Mouse (Mus musculus) thymus, adult 2 months (tissue): ENCODE results near the gene Syne2. TPM values are rescaled to one million over a fixed set of nuclear protein-coding genes. Genes with fewer than 3 reads are reported as not detected.

Source experiments
- DNase-seq: peaks from one replicate; pipeline ENCODE4 v3.0.0; 2021
- H3K27ac ChIP-seq: fragments of 200-500 bp; 2 replicates; pipeline ENCODE4 v1.5.1; 2012; ENCODE audit warnings: low read length, control low read depth; ENCODE audit not compliant: control insufficient read depth, insufficient read depth
- H3K27me3 ChIP-seq: fragments of 200-500 bp; 2 replicates; pipeline ENCODE4 v1.6.1; 2012; ENCODE audit warnings: mild to moderate bottlenecking, low read length, moderate library complexity, mixed read lengths; ENCODE audit not compliant: control insufficient read depth, insufficient read depth
- H3K36me3 ChIP-seq: fragments of 200-500 bp; 2 replicates; pipeline ENCODE4 v1.6.1; 2012; ENCODE audit warnings: mild to moderate bottlenecking, low read length, moderate library complexity; ENCODE audit not compliant: control insufficient read depth, insufficient read depth
- H3K4me1 ChIP-seq: fragments of 200-500 bp; replicated peaks from 2 replicates; pipeline ENCODE4 v1.6.1; 2012; ENCODE audit warnings: low read length; ENCODE audit not compliant: control insufficient read depth, insufficient read depth
- H3K4me3 ChIP-seq: fragments of 200-500 bp; 2 replicates; pipeline ENCODE4 v1.5.1; 2012; ENCODE audit warnings: mild to moderate bottlenecking, low read length, control low read depth, moderate library complexity; ENCODE audit not compliant: control insufficient read depth, insufficient read depth
- CTCF ChIP-seq: fragments of 200-500 bp; IDR thresholded peaks from 2 replicates; pipeline ENCODE4 v1.5.1; 2012; ENCODE audit warnings: mild to moderate bottlenecking, control low read depth, low read length, moderate library complexity, borderline replicate concordance; ENCODE audit not compliant: control insufficient read depth, poor library complexity, insufficient read depth; ENCODE audit errors: extremely low read depth
- POLR2A ChIP-seq: fragments of 200-500 bp; IDR thresholded peaks from 2 replicates; pipeline ENCODE4 v1.6.1; 2012; ENCODE audit warnings: mild to moderate bottlenecking, low read length, control low read depth, moderate library complexity; ENCODE audit not compliant: control insufficient read depth, poor library complexity, insufficient read depth; ENCODE audit errors: extremely low read depth
- WGBS: fragments of 180-500 bp; shearing (Covaris S2); methylation state at CpG from one replicate; pipeline ENCODE4 v1.1.7; 2018; 5-methylcytosine and 5-hydroxymethylcytosine counted together
- polyA plus RNA-seq: library from polyadenylated mRNA; depleted of rRNA; stranded (reverse); fragments of >200 nt; gene quantifications from 2 replicates; pipeline ENCODE4 v1.2.3, GENCODE M21; 2012

The Syne2 gene
- polyA plus RNA-seq, 1 experiment, result 15.5 TPM

DNA sequence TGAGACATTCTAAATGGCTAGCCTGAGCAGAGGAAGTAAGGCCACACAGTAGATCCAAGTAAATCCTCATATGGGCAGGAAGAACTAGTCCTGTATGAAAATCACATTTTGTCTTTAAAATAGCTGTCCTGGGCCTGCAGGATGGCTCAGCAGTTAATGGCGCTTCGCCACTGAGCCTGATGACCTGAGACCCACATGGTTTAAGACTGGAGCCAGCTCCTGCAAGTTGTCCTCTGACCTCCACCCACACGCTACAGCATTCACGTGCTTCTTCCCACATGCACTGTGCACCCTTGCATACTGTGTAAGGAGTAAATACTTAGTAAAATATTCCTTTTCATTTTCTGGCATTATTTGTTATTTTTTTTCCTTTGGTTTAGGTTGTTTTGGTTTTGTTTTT is 175.0 kb downstream of the Syne2 start:
- H3K36me3 ChIP-seq, result no peaks in the 10 kb centered on the region

GRCm38 (mm10) chr12:75995086-75995485 is 177.2 kb downstream of the Syne2 start:
- no peaks in the 10 kb centered on the region for H3K36me3 ChIP-seq
- no peak for DNase-seq
- WGBS, result 83% methylated on average over 2 of the region's 2 CpGs
- no peaks in the 10 kb centered on the region for H3K27me3 ChIP-seq
- H3K27ac ChIP-seq, result no peak overlapping the region
- H3K4me3 ChIP-seq, result no peak overlapping the region
- TF ChIP-seq POLR2A (no peak), CTCF (no peak)
- no peaks in the 10 kb centered on the region; the same call in 1 of the 2 replicates for H3K4me1 ChIP-seq

More for the DNA sequence above, 175.0 kb downstream of the Syne2 start:
- Histone ChIP-seq H3K27me3 (no peaks in the 10 kb centered on the region), H3K4me3 (no peak overlapping the region), H3K4me1 (no peaks in the 10 kb centered on the region; the same call in 1 of the 2 replicates), H3K27ac (no peak overlapping the region)
- TF ChIP-seq CTCF (no peak), POLR2A (no peak)
- DNase-seq, result no peak
- 99% methylated on average over 4 of the region's 4 CpGs for WGBS

DNA sequence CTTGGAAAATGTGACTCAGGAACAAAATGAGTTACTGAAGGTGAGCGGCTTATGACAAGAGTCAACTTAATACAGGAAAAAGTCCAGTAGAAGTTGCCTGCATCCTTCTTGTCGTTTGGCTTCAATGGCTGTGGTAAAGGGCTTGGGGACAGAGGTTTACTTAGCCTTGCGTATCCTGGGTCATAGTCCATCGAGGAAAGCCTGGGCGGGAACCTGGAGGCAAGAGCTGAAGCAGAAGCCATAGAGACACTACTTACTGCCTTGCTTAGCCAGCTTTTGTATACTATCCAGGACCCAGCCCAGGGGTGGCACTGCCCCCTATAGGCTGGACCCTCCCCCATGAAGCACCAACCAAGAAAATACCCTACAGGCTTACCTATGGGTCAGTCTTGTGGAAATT is 179.6 kb downstream of the Syne2 start:
- H3K27ac ChIP-seq, result no peak overlapping the region
- H3K27me3 ChIP-seq, result no peaks in the 10 kb centered on the region
- DNase-seq, result no peak
- 99% methylated on average over 5 of the region's 5 CpGs for WGBS
- TF ChIP-seq POLR2A (no peak), CTCF (no peak)
- no peaks in the 10 kb centered on the region for H3K36me3 ChIP-seq
- H3K4me3 ChIP-seq, result no peak overlapping the region
- no peaks in the 10 kb centered on the region; the same call in 1 of the 2 replicates for H3K4me1 ChIP-seq

DNA sequence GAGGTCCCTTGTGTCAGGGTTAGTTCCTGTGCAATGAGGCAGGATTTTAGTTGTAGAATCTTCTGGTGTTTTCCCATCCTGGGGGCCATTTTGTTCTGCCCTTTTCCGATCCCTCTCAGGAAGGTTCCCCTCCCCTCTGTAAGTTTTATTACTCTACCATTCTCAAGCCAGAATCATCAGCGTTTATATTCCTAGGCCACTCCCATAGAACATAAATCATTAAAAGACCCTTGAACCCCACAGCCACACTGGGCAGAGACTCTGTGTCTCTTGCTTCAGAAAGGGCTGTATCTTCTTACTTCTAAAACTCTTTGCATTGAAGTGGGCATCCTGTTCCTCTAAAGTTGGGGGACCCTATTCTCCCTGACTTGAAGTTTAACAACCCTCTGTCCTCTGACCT is 180.5 kb downstream of the Syne2 start:
- Histone ChIP-seq H3K4me3 (no peak overlapping the region), H3K27ac (no peak overlapping the region), H3K36me3 (no peaks in the 10 kb centered on the region), H3K4me1 (no peaks in the 10 kb centered on the region; the same call in 1 of the 2 replicates), H3K27me3 (no peaks in the 10 kb centered on the region)
- DNase-seq, result no peak
- TF ChIP-seq CTCF, result no peak
- TF ChIP-seq POLR2A, result no peak
- 93% methylated on average over 2 of the region's 2 CpGs for WGBS

GRCm38 (mm10) chr12:76004697-76005249 is 186.8 kb downstream of the Syne2 start:
- DNase-seq, result peak; percentile 17
- TF ChIP-seq POLR2A (no peak), CTCF (no peak)
- WGBS, result 85% methylated on average over 9 of the region's 9 CpGs
- H3K27ac ChIP-seq, result no peak overlapping the region
- no peaks in the 10 kb centered on the region for H3K36me3 ChIP-seq
- no peaks in the 10 kb centered on the region for H3K27me3 ChIP-seq
- no peak overlapping the region for H3K4me3 ChIP-seq
- H3K4me1 ChIP-seq, result no peaks in the 10 kb centered on the region

DNA sequence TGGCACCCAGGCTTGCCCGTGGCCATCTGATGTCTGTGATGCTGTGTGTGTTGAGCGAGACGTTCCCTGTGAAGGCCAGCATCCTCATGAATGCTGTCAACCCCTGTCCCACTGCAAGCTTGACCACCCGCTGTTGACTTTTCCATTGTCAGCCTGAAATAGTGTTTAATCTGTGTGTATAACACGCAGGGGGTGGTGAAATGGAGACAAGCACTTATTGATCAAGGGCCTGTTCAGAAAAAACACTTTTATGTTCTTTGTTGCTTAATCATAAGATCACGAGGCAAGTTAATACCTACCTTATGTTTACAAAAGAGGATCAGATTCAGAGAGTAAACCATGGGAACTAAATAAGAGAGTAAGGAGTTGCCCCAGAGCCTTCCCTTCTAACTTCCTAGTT is 191.1 kb downstream of the Syne2 start:
- Histone ChIP-seq H3K4me3 (no peak overlapping the region), H3K27ac (no peak overlapping the region), H3K36me3 (no peaks in the 10 kb centered on the region), H3K4me1 (no peaks in the 10 kb centered on the region), H3K27me3 (no peaks in the 10 kb centered on the region)
- no peak for DNase-seq
- TF ChIP-seq CTCF (no peak), POLR2A (no peak)
- WGBS, result 93% methylated on average over 6 of the region's 6 CpGs

GRCm38 (mm10) chr12:76012789-76013188 is 194.9 kb downstream of the Syne2 start:
- no peak for DNase-seq
- WGBS, result 96% methylated on average over 3 of the region's 4 CpGs
- no peaks in the 10 kb centered on the region for H3K27me3 ChIP-seq
- H3K27ac ChIP-seq, result no peak overlapping the region
- no peak overlapping the region for H3K4me3 ChIP-seq
- TF ChIP-seq CTCF, result no peak
- TF ChIP-seq POLR2A, result no peak
- H3K36me3 ChIP-seq, result no peaks in the 10 kb centered on the region
- H3K4me1 ChIP-seq, result no peaks in the 10 kb centered on the region
